Mouse (Mus musculus): Measurements from ENCODE around the gene Vmn1r32.

The Vmn1r32 gene

GRCm38 (mm10) chr6:66559996-66560395 lies at the start of gene Vmn1r32:
Gene Vmn1r32, minus strand, starts transcription at chr6:66560096.
- Histone ChIP-seq H3K9me3 (ENCODE audit: low read length) (no peaks in the 10 kb centered on the region), H3K4me3 (replicated peaks; ENCODE audit: low read length) (no peak within 1 kb of the TSS), H3K27me3 (ENCODE audit: insufficient read depth, low read length) (no peaks in the 10 kb centered on the region), H3K4me1 (replicated peaks; ENCODE audit: low read depth, low read length) (no peaks in the 10 kb centered on the region), H3K36me3 (ENCODE audit: insufficient read depth, low read length) (no peaks in the 10 kb centered on the region)
- TF ChIP-seq NANOG (IDR thresholded peaks at IDR 0.05; ENCODE audit: borderline replicate concordance, low read length) = no peak
- TF ChIP-seq CTCF (conservative IDR thresholded peaks at IDR 0.05; ENCODE audit: low read length) = no peak
- TF ChIP-seq POU5F1 (IDR thresholded peaks at IDR 0.05; ENCODE audit: borderline replicate concordance, low read length) = no peak

GRCm38 (mm10) chr6:66595804-66596203 lies 35.9 kb upstream of the Vmn1r32 start:
- Histone ChIP-seq H3K4me1 (replicated peaks; ENCODE audit: low read depth, low read length) (no peaks in the 10 kb centered on the region), H3K9me3 (ENCODE audit: low read length) (peaks cover 12% of the 10 kb centered on the region)
- TF ChIP-seq NANOG (IDR thresholded peaks at IDR 0.05; ENCODE audit: borderline replicate concordance, low read length) (no peak), POU5F1 (IDR thresholded peaks at IDR 0.05; ENCODE audit: borderline replicate concordance, low read length) (no peak), CTCF (conservative IDR thresholded peaks at IDR 0.05; ENCODE audit: low read length) (no peak)

GRCm38 (mm10) chr6:66535966-66536365 lies 23.9 kb downstream of the Vmn1r32 start:
- H3K9me3 ChIP-seq (ENCODE audit: low read length) = no peaks in the 10 kb centered on the region
- peak overlapping the region; percentile 94 for H3K4me3 ChIP-seq (replicated peaks; ENCODE audit: low read length)
- peaks cover 47% of the 10 kb centered on the region for H3K36me3 ChIP-seq (ENCODE audit: insufficient read depth, low read length)
- peaks cover 33% of the 10 kb centered on the region for H3K4me1 ChIP-seq (replicated peaks; ENCODE audit: low read depth, low read length)
- no peaks in the 10 kb centered on the region for H3K27me3 ChIP-seq (ENCODE audit: insufficient read depth, low read length)
- no peak for TF ChIP-seq NANOG (IDR thresholded peaks at IDR 0.05; ENCODE audit: borderline replicate concordance, low read length)
- no peak for TF ChIP-seq POU5F1 (IDR thresholded peaks at IDR 0.05; ENCODE audit: borderline replicate concordance, low read length)
- no peak for TF ChIP-seq CTCF (conservative IDR thresholded peaks at IDR 0.05; ENCODE audit: low read length)

More at GRCm38 (mm10) chr6:66595804-66596203, 35.9 kb upstream of the Vmn1r32 start:
- no peak overlapping the region for H3K4me3 ChIP-seq (replicated peaks; ENCODE audit: low read length)
- no peaks in the 10 kb centered on the region for H3K27me3 ChIP-seq (ENCODE audit: insufficient read depth, low read length)
- H3K36me3 ChIP-seq (ENCODE audit: insufficient read depth, low read length) = no peaks in the 10 kb centered on the region

DNA sequence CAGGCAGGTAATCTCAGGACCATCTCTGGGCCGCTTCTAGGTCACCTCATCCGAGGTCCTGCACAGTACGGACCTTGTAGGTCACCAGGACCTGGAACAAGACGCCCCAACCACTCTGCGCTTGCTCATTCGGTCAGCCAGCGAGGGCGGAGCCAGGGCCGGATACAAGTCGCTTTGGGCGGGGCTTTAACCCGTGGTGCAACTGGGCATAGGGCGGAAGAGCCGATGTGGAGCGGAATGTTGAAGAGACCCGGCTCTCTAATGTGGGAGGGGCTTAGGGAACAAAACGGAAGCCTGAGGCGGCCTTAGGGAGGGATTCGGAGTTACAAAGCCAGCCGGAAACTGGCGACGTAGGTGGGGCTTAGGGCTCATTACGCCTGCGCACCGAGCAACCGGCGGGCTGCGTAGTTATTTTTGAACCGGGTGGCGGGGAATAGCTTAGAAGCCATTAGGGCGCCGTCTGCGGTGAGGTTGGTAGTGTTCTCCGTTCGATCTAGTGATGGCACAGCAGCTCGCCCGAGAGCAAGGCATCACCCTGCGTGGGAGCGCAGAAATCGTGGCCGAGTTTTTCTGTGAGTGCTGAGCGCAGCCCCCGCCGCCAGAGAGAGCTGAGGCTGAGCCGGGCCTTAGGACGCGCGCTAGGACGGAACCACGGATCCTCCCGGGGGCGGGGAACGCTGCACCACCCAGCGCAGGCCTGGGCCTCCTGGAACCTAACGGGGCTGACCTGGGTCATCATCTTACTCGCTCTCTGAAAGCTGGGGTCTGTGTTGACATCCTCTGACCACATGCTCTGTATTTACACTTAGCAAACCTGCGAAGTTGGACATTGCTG lies 24.7 kb downstream of the Vmn1r32 start, which contains the start of gene Mad2l1:
Mad2l1 (plus strand) TSS at position 363 of the 835 bp plus-strand sequence.
- no peaks in the 10 kb centered on the region for H3K9me3 ChIP-seq (ENCODE audit: low read length)
- peaks cover 40% of the 10 kb centered on the region for H3K36me3 ChIP-seq (ENCODE audit: insufficient read depth, low read length)
- no peaks in the 10 kb centered on the region for H3K27me3 ChIP-seq (ENCODE audit: insufficient read depth, low read length)
- H3K4me3 ChIP-seq (replicated peaks; ENCODE audit: low read length) = peak within 1 kb of the TSS; percentile 94
- peaks cover 33% of the 10 kb centered on the region for H3K4me1 ChIP-seq (replicated peaks; ENCODE audit: low read depth, low read length)
- TF ChIP-seq NANOG (IDR thresholded peaks at IDR 0.05; ENCODE audit: borderline replicate concordance, low read length) (no peak), CTCF (conservative IDR thresholded peaks at IDR 0.05; ENCODE audit: low read length) (no peak)

GRCm38 (mm10) chr6:66534366-66534941 lies 25.4 kb downstream of the Vmn1r32 start:
- no peaks in the 10 kb centered on the region for H3K9me3 ChIP-seq (ENCODE audit: low read length)
- no peak for TF ChIP-seq NANOG (IDR thresholded peaks at IDR 0.05; ENCODE audit: borderline replicate concordance, low read length)
- no peak for TF ChIP-seq POU5F1 (IDR thresholded peaks at IDR 0.05; ENCODE audit: borderline replicate concordance, low read length)
- no peak for TF ChIP-seq CTCF (conservative IDR thresholded peaks at IDR 0.05; ENCODE audit: low read length)
- peak overlapping the region; percentile 94 for H3K4me3 ChIP-seq (replicated peaks; ENCODE audit: low read length)
- peaks cover 32% of the 10 kb centered on the region for H3K36me3 ChIP-seq (ENCODE audit: insufficient read depth, low read length)
- H3K27me3 ChIP-seq (ENCODE audit: insufficient read depth, low read length) = no peaks in the 10 kb centered on the region
- peaks cover 32% of the 10 kb centered on the region for H3K4me1 ChIP-seq (replicated peaks; ENCODE audit: low read depth, low read length)

- Histone ChIP-seq H3K4me3 (replicated peaks; ENCODE audit: low read length) (no peak overlapping the region), H3K9me3 (ENCODE audit: low read length) (peaks cover 5% of the 10 kb centered on the region), H3K4me1 (replicated peaks; ENCODE audit: low read depth, low read length) (peaks cover 37% of the 10 kb centered on the region), H3K36me3 (ENCODE audit: insufficient read depth, low read length) (peaks cover 20% of the 10 kb centered on the region), H3K27me3 (ENCODE audit: insufficient read depth, low read length) (no peaks in the 10 kb centered on the region)
- TF ChIP-seq POU5F1 (IDR thresholded peaks at IDR 0.05; ENCODE audit: borderline replicate concordance, low read length) (no peak), CTCF (conservative IDR thresholded peaks at IDR 0.05; ENCODE audit: low read length) (peak; percentile 61), NANOG (IDR thresholded peaks at IDR 0.05; ENCODE audit: borderline replicate concordance, low read length) (no peak)
Measured at GRCm38 (mm10) chr6:66533241-66533640, 26.7 kb downstream of the Vmn1r32 start.

DNA sequence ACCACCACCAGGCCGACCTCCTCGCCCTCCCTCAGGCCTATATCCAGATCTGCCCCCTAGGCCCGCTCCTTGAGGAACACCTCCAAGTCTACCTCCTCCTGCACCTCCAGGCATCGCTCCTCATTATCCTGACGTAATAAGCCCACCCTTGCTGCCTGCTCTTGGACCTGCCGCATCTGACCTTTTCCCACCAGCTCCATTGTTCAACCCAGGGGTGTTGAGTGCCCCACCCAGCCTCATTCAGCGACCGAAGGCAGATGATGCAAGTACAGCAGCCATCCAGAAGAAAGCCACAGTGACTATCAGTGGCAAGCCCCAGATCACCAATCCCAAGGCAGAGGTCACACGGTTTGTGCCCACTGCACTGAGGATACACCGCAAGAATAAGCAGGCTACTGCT lies 31.5 kb downstream of the Vmn1r32 start:
- TF ChIP-seq CTCF (conservative IDR thresholded peaks at IDR 0.05; ENCODE audit: low read length) (no peak), NANOG (IDR thresholded peaks at IDR 0.05; ENCODE audit: borderline replicate concordance, low read length) (no peak), POU5F1 (IDR thresholded peaks at IDR 0.05; ENCODE audit: borderline replicate concordance, low read length) (no peak)
- peaks cover 22% of the 10 kb centered on the region for H3K9me3 ChIP-seq (ENCODE audit: low read length)
- no peaks in the 10 kb centered on the region for H3K36me3 ChIP-seq (ENCODE audit: insufficient read depth, low read length)
- no peak overlapping the region; the same call in 1 of the 2 replicates for H3K4me3 ChIP-seq (replicated peaks; ENCODE audit: low read length)
- peaks cover 17% of the 10 kb centered on the region for H3K4me1 ChIP-seq (replicated peaks; ENCODE audit: low read depth, low read length)
- no peaks in the 10 kb centered on the region for H3K27me3 ChIP-seq (ENCODE audit: insufficient read depth, low read length)

- no peaks in the 10 kb centered on the region for H3K27me3 ChIP-seq (ENCODE audit: insufficient read depth, low read length)
- no peaks in the 10 kb centered on the region for H3K36me3 ChIP-seq (ENCODE audit: insufficient read depth, low read length)
- TF ChIP-seq CTCF (conservative IDR thresholded peaks at IDR 0.05; ENCODE audit: low read length) (no peak), POU5F1 (IDR thresholded peaks at IDR 0.05; ENCODE audit: borderline replicate concordance, low read length) (no peak), NANOG (IDR thresholded peaks at IDR 0.05; ENCODE audit: borderline replicate concordance, low read length) (no peak)
- no peak overlapping the region for H3K4me3 ChIP-seq (replicated peaks; ENCODE audit: low read length)
- H3K9me3 ChIP-seq (ENCODE audit: low read length) = no peaks in the 10 kb centered on the region
- peaks cover 13% of the 10 kb centered on the region for H3K4me1 ChIP-seq (replicated peaks; ENCODE audit: low read depth, low read length)
Measured at GRCm38 (mm10) chr6:66516368-66516767, 43.5 kb downstream of the Vmn1r32 start.
